14 mouse cellular contexts compared by ENCODE assay signal in genomic region chr13:75880501-75880900, GRCm38 (mm10). TPM values are rescaled to one million over a fixed set of nuclear protein-coding genes. Genes with fewer than 3 reads are reported as not detected.
DNase-seq lines count a peak whose midpoint lies in the region; ATAC-seq and TF ChIP-seq lines count a peak whose summit lies in the region.
"Had no signal": no experiment of that assay in that cellular context is flagged by ENCODE, and none has a peak within 500 bp of the region (broad histone marks: within the 10 kb centered on the region; RNA-seq: fewer than 3 reads in every experiment).

No protein-coding gene starts in this region.

- TF ChIP-seq CTCF in layer of hippocampus, adult 2 months (conservative IDR thresholded peaks at IDR 0.05) = no peak

- WGBS in forebrain, embryonic 16.5 days = 63% methylated on average over 2 of the region's 2 CpGs
- 77% methylated on average over 2 of the region's 2 CpGs for WGBS in intestine, embryonic 16.5 days

- H3K4me1 ChIP-seq in forebrain, embryonic 16.5 days (replicated peaks; ENCODE audit: control insufficient read depth, insufficient read depth, low read length) = peaks cover 4% of the 10 kb centered on the region; the same call in 1 of the 2 replicates
- H3K4me1 ChIP-seq in intestine, embryonic 16.5 days (ENCODE audit: control insufficient read depth, insufficient read depth, low read length) = no peaks in the 10 kb centered on the region

- no peak overlapping the region for H3K9ac ChIP-seq in forebrain, embryonic 16.5 days (replicated peaks; ENCODE audit: low read depth, low read length)
- H3K9ac ChIP-seq in intestine, embryonic 16.5 days (ENCODE audit: low read depth, low read length) = no peak overlapping the region
- H3K9ac ChIP-seq: liver, embryonic 14.5 days had no signal

- ATAC-seq in forebrain, embryonic 16.5 days = peak; percentile 77
- no peak for ATAC-seq in intestine, embryonic 16.5 days

- peak; percentile 44 to 50 for DNase-seq in layer of hippocampus, adult 2 months (ENCODE audit: low spot score in 2 of 2)
- no peak for DNase-seq in layer of hippocampus, postnatal 10 days (ENCODE audit: low spot score in 2 of 2)
- DNase-seq in brain, embryonic 18.5 days (ENCODE audit: low read depth, low spot score) = peak; percentile 12
- peak; percentile 28 to 34 for DNase-seq in layer of hippocampus, postnatal 36 days
- no peak for DNase-seq in adipocyte (ENCODE audit: low spot score)
- DNase-seq: adrenal gland, postnatal 36 days; cerebellum, adult 11-12 months; gastrocnemius, postnatal 14 days; thymus, adult 18-20 months had no signal

- no peak overlapping the region for H3K4me2 ChIP-seq in forebrain, embryonic 16.5 days (ENCODE audit: low read length)
- no peak overlapping the region for H3K4me2 ChIP-seq in intestine, embryonic 16.5 days (ENCODE audit: low read depth, low read length)
- H3K4me2 ChIP-seq: heart, embryonic 11.5 days had no signal

- H3K27me3 ChIP-seq in forebrain, embryonic 16.5 days (replicated peaks; ENCODE audit: control insufficient read depth, insufficient read depth, low read length) = no peaks in the 10 kb centered on the region
- H3K27me3 ChIP-seq in intestine, embryonic 16.5 days (replicated peaks; ENCODE audit: control insufficient read depth, insufficient read depth, low read length) = no peaks in the 10 kb centered on the region

- peaks cover 5% of the 10 kb centered on the region; the same call in 1 of the 2 replicates for H3K36me3 ChIP-seq in forebrain, embryonic 16.5 days (ENCODE audit: control insufficient read depth, insufficient read depth)
- H3K36me3 ChIP-seq in intestine, embryonic 16.5 days (ENCODE audit: control insufficient read depth, insufficient read depth, low read length) = peaks cover 4% of the 10 kb centered on the region; the same call in 1 of the 2 replicates

- no peak overlapping the region for H3K4me3 ChIP-seq in layer of hippocampus, adult 2 months
- H3K4me3 ChIP-seq in forebrain, embryonic 16.5 days (replicated peaks; ENCODE audit: low read length) = no peak overlapping the region
- H3K4me3 ChIP-seq in intestine, embryonic 16.5 days (ENCODE audit: low read length) = no peak overlapping the region
- H3K4me3 ChIP-seq: erythroblast, embryonic 14.5 days had no signal

- peak overlapping the region; percentile 28 for H3K27ac ChIP-seq in layer of hippocampus, adult 2 months
- H3K27ac ChIP-seq in forebrain, embryonic 16.5 days (ENCODE audit: low read length) = no peak overlapping the region
- H3K27ac ChIP-seq in intestine, embryonic 16.5 days (ENCODE audit: low read length) = no peak overlapping the region
- H3K27ac ChIP-seq: liver, embryonic 14.5 days had no signal

- H3K9me3 ChIP-seq in forebrain, embryonic 16.5 days (ENCODE audit: control insufficient read depth, low read length) = no peaks in the 10 kb centered on the region
- no peaks in the 10 kb centered on the region for H3K9me3 ChIP-seq in intestine, embryonic 16.5 days (ENCODE audit: control insufficient read depth, low read length)

RNA-seq across cellular contexts. Expression of gene Glrx, which starts 40.8 kb away (rescaled TPM):
- total RNA-seq in layer of hippocampus, adult 2 months (2021) = 10 to 100 TPM; 45.7 to 49.9 TPM
- 10 to 100 TPM; 63.4 to 72.9 TPM for total RNA-seq in layer of hippocampus, postnatal 10 days (2021)
- polyA plus RNA-seq in forebrain, embryonic 16.5 days (2015; fragmentation: Nextera tagmentation; extraction: Ambion mirVana) = 30.4 and 32.2 TPM in 2 replicates
- total RNA-seq in layer of hippocampus, postnatal 36 days (2021) = 10 to 100 TPM; 41.5 to 45.6 TPM
- polyA plus RNA-seq in intestine, embryonic 16.5 days (2015; fragmentation: Nextera tagmentation; extraction: Ambion mirVana) = 210 and 253 TPM in 2 replicates

Comparison
In these comparisons a context has a peak if more than half of its experiments do, and no peak if none do; other contexts are left out.
1. DNase-seq: peak in layer of hippocampus, adult 2 months (2 of 2), brain, embryonic 18.5 days (single experiment) and layer of hippocampus, postnatal 36 days (2 of 2); none in layer of hippocampus, postnatal 10 days (0 of 2) and adipocyte (single experiment).